Mouse (Mus musculus): ENCODE measurements around the gene Srsf3. TPM values are rescaled to one million over a fixed set of nuclear protein-coding genes. Genes with fewer than 3 reads are reported as not detected.

Srsf3 gene
- polyA plus RNA-seq, 1 experiment: 214 TPM

GRCm38 (mm10) chr17:29077786-29078509 is 45.5 kb downstream of the Srsf3 start:
- Histone ChIP-seq H3K4me1 (ENCODE audit: control insufficient read depth, insufficient read depth, low read length) (peaks cover 5% of the 10 kb centered on the region), H3K4me3 (replicated peaks; ENCODE audit: control insufficient read depth, low read depth, low read length) (peak overlapping the region; percentile 44), H3K27ac (ENCODE audit: control insufficient read depth, insufficient read depth, low read depth, low read length, poor library complexity) (no peak overlapping the region)
- WGBS: 7% methylated on average over 14 of the region's 14 CpGs
- TF ChIP-seq POLR2A (IDR thresholded peaks at IDR 0.05; ENCODE audit: borderline replicate concordance, control insufficient read depth, low read depth, low read length) (no peak), CTCF (IDR thresholded peaks at IDR 0.05; ENCODE audit: control insufficient read depth, insufficient read depth, low read length) (no peak)

GRCm38 (mm10) chr17:29078519-29079383 is 46.3 kb downstream of the Srsf3 start:
- Histone ChIP-seq H3K27ac (ENCODE audit: control insufficient read depth, insufficient read depth, low read depth, low read length, poor library complexity) (0 out of 2 replicates have a peak overlapping the region, but pooled peaks have one; percentile 17), H3K4me3 (replicated peaks; ENCODE audit: control insufficient read depth, low read depth, low read length) (peak overlapping the region; percentile 46), H3K4me1 (ENCODE audit: control insufficient read depth, insufficient read depth, low read length) (peaks cover 5% of the 10 kb centered on the region)
- 2% methylated on average over 25 of the region's 25 CpGs for WGBS
- TF ChIP-seq CTCF (IDR thresholded peaks at IDR 0.05; ENCODE audit: control insufficient read depth, insufficient read depth, low read length) (no peak), POLR2A (IDR thresholded peaks at IDR 0.05; ENCODE audit: borderline replicate concordance, control insufficient read depth, low read depth, low read length) (peak; percentile 6; the same call in 1 of the 2 replicates)

GRCm38 (mm10) chr17:29080758-29081617 is 48.6 kb downstream of the Srsf3 start:
- no peak for TF ChIP-seq CTCF (IDR thresholded peaks at IDR 0.05; ENCODE audit: control insufficient read depth, insufficient read depth, low read length)
- WGBS: 27% methylated on average over 23 of the region's 23 CpGs
- peaks cover 5% of the 10 kb centered on the region for H3K4me1 ChIP-seq (ENCODE audit: control insufficient read depth, insufficient read depth, low read length)
- no peak overlapping the region for H3K27ac ChIP-seq (ENCODE audit: control insufficient read depth, insufficient read depth, low read depth, low read length, poor library complexity)
- no peak overlapping the region for H3K4me3 ChIP-seq (replicated peaks; ENCODE audit: control insufficient read depth, low read depth, low read length)

- peaks cover 5% of the 10 kb centered on the region; the same call in 1 of the 2 replicates for H3K4me1 ChIP-seq (ENCODE audit: control insufficient read depth, insufficient read depth, low read length)
- TF ChIP-seq CTCF (IDR thresholded peaks at IDR 0.05; ENCODE audit: control insufficient read depth, insufficient read depth, low read length) (no peak), POLR2A (IDR thresholded peaks at IDR 0.05; ENCODE audit: borderline replicate concordance, control insufficient read depth, low read depth, low read length) (no peak)
- 9% methylated on average over 21 of the region's 21 CpGs for WGBS
- H3K27ac ChIP-seq (ENCODE audit: control insufficient read depth, insufficient read depth, low read depth, low read length, poor library complexity): peak overlapping the region; percentile 36
- no peak overlapping the region for H3K4me3 ChIP-seq (replicated peaks; ENCODE audit: control insufficient read depth, low read depth, low read length)
Measured at GRCm38 (mm10) chr17:29081618-29082381, 49.4 kb downstream of the Srsf3 start.

GRCm38 (mm10) chr17:29083586-29083985 is 51.2 kb downstream of the Srsf3 start:
- Histone ChIP-seq H3K4me1 (ENCODE audit: control insufficient read depth, insufficient read depth, low read length) (peaks cover 5% of the 10 kb centered on the region; the same call in 1 of the 2 replicates), H3K27ac (ENCODE audit: control insufficient read depth, insufficient read depth, low read depth, low read length, poor library complexity) (no peak overlapping the region), H3K4me3 (replicated peaks; ENCODE audit: control insufficient read depth, low read depth, low read length) (no peak overlapping the region)
- TF ChIP-seq POLR2A (IDR thresholded peaks at IDR 0.05; ENCODE audit: borderline replicate concordance, control insufficient read depth, low read depth, low read length) (no peak), CTCF (IDR thresholded peaks at IDR 0.05; ENCODE audit: control insufficient read depth, insufficient read depth, low read length) (no peak)
- 87% methylated on average over 8 of the region's 8 CpGs for WGBS

- TF ChIP-seq POLR2A (IDR thresholded peaks at IDR 0.05; ENCODE audit: borderline replicate concordance, control insufficient read depth, low read depth, low read length) (no peak), CTCF (IDR thresholded peaks at IDR 0.05; ENCODE audit: control insufficient read depth, insufficient read depth, low read length) (no peak)
- Histone ChIP-seq H3K4me3 (replicated peaks; ENCODE audit: control insufficient read depth, low read depth, low read length) (no peak overlapping the region), H3K4me1 (ENCODE audit: control insufficient read depth, insufficient read depth, low read length) (peaks cover 5% of the 10 kb centered on the region; the same call in 1 of the 2 replicates), H3K27ac (ENCODE audit: control insufficient read depth, insufficient read depth, low read depth, low read length, poor library complexity) (no peak overlapping the region)
- WGBS: 86% methylated on average over 7 of the region's 7 CpGs
Measured at GRCm38 (mm10) chr17:29084656-29085055, 52.2 kb downstream of the Srsf3 start.

GRCm38 (mm10) chr17:29085266-29085665 is 52.8 kb downstream of the Srsf3 start:
- Histone ChIP-seq H3K27ac (ENCODE audit: control insufficient read depth, insufficient read depth, low read depth, low read length, poor library complexity) (no peak overlapping the region), H3K4me3 (replicated peaks; ENCODE audit: control insufficient read depth, low read depth, low read length) (no peak overlapping the region), H3K4me1 (ENCODE audit: control insufficient read depth, insufficient read depth, low read length) (peaks cover 5% of the 10 kb centered on the region; the same call in 1 of the 2 replicates)
- 91% methylated on average over 10 of the region's 10 CpGs for WGBS
- TF ChIP-seq CTCF (IDR thresholded peaks at IDR 0.05; ENCODE audit: control insufficient read depth, insufficient read depth, low read length) (no peak), POLR2A (IDR thresholded peaks at IDR 0.05; ENCODE audit: borderline replicate concordance, control insufficient read depth, low read depth, low read length) (no peak)

All from bone marrow, adult 2 months (tissue).